Mouse (Mus musculus): Measurements from ENCODE around the gene Lrrc36. TPM values are rescaled to one million over a fixed set of nuclear protein-coding genes. Genes with fewer than 3 reads are reported as not detected.

The Lrrc36 gene
- polyA plus RNA-seq, 1 experiment from 2014 or later: 0.31 TPM

DNA sequence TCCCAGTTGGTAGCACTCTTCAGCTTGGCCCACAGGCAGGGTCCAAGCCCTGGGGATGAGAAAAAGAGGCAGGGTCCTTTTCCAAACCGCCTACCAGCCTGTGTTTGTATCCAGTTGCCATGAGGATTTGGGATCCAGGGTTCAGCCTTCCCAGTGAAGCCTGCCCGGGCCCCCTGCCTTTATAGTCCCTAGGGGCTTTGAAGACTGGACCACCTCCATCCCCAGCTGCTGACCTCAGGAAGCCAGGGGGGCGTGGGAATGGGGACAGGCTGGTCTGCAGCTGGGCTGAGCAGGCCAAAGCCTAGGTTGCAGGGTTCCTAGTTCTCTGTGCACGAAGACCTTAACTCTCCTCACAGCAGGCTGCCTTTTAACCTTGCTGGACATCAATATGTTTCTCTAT is 61.9 kb downstream of the Lrrc36 start:
- H3K4me3 ChIP-seq: no peak overlapping the region
- peaks cover 28% of the 10 kb centered on the region for H3K4me1 ChIP-seq
- 40% methylated on average over 4 of the region's 4 CpGs for WGBS
- no peak for ATAC-seq (ENCODE audit: insufficient number of reproducible peaks, insufficient read depth, low FRiP score, low TSS enrichment)
- no peak overlapping the region for H3K27ac ChIP-seq
- peaks cover 51% of the 10 kb centered on the region for H3K27me3 ChIP-seq
- no peak overlapping the region for H3K4me2 ChIP-seq (replicated peaks)
- H3K36me3 ChIP-seq: peaks cover 9% of the 10 kb centered on the region
- no peak overlapping the region for H3K9ac ChIP-seq
- H3K9me3 ChIP-seq: no peaks in the 10 kb centered on the region

DNA sequence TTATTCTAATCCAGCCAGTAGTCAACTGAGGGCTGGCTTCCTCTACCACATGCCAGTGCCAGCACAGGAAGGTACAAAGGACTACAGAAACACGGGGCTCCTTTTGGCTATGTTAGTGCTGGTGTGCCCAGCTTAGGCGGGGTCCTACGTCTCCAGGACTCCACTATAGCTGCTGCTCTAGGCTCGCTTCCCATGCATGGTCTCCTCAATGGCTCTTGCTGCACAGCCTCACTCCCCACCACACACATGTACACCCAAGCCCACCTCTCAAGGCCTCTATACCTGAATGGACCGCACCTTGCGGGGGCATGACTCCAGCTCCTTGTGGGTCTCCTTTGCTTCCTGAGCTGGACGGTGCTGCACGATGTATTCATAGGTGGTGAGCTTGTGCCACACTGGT is 62.4 kb downstream of the Lrrc36 start:
- Histone ChIP-seq H3K4me3 (no peak overlapping the region), H3K4me1 (peaks cover 27% of the 10 kb centered on the region), H3K27me3 (peaks cover 51% of the 10 kb centered on the region), H3K9ac (no peak overlapping the region), H3K36me3 (peaks cover 9% of the 10 kb centered on the region), H3K9me3 (no peaks in the 10 kb centered on the region), H3K4me2 (replicated peaks) (no peak overlapping the region), H3K27ac (no peak overlapping the region)
- WGBS: 92% methylated on average over 8 of the region's 8 CpGs
- ATAC-seq (ENCODE audit: insufficient number of reproducible peaks, insufficient read depth, low FRiP score, low TSS enrichment): no peak

DNA sequence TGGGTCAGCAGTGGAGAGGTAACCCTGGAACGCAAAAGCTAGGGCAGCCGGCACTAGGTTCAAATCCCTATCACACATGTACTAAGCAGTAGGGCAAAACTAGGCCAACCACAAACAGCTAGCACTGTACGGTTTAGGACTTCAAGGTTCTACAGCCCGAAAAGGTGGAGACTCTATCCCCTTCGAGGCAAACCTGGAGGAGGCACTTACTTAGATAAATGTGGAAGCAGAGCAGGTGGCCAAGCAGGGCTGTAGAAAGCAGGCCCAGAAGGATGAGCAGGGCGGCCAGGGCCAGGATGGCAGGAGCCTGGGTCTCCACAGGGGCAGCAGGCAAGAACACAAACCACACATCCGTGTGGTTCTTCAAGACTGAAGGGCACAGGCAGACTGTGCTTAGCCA is 62.8 kb downstream of the Lrrc36 start:
- 92% methylated on average over 7 of the region's 7 CpGs for whole genome bisulfite sequencing
- Histone ChIP-seq H3K27ac (no peak overlapping the region), H3K36me3 (peaks cover 9% of the 10 kb centered on the region), H3K27me3 (peaks cover 47% of the 10 kb centered on the region), H3K9ac (no peak overlapping the region), H3K4me2 (replicated peaks) (no peak overlapping the region), H3K9me3 (no peaks in the 10 kb centered on the region), H3K4me1 (peaks cover 29% of the 10 kb centered on the region), H3K4me3 (no peak overlapping the region)
- ATAC-seq (ENCODE audit: insufficient number of reproducible peaks, insufficient read depth, low FRiP score, low TSS enrichment): no peak

DNA sequence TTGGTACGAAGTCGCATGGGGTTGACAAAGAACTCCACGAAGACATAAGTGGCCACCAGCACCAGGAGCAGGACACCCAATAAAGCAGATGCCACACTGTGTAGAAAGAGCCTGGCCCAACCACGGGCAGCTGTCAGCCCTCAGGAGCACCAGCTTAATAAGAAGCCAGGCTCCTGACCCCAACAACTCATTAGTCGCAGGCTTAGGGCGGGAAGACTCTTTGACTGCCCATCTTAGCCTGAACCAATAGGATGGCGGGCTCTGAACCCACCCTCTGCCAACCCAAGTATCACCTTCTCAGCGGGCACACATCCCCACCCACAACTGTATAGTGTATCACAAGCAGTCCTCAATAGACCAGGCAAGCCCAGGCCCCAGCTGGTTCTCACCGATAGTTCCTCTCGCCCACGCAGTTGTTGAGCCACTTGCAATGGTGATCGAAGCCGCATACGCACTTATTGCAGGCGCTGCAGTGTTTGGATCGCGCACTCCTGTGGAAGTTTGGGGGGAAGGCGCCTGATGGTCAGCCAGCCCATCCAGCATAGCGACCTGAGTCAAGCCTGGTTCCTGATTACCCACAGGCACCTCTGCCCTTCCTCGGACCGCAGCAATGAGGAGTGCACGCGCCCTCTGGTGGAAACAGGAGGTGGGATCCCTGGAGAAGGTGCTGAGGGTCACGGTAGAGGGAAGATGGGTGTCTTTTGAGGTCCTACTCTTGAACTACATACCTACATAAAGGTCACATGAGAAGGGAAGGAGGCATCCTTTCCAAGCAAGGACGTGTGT is 63.5 kb downstream of the Lrrc36 start:
- WGBS: 41% methylated on average over 25 of the region's 25 CpGs
- Histone ChIP-seq H3K4me1 (peaks cover 27% of the 10 kb centered on the region), H3K9me3 (no peaks in the 10 kb centered on the region), H3K27me3 (peaks cover 46% of the 10 kb centered on the region), H3K9ac (no peak overlapping the region), H3K27ac (no peak overlapping the region), H3K4me2 (replicated peaks) (no peak overlapping the region), H3K36me3 (peaks cover 9% of the 10 kb centered on the region), H3K4me3 (no peak overlapping the region)
- ATAC-seq (ENCODE audit: insufficient number of reproducible peaks, insufficient read depth, low FRiP score, low TSS enrichment): no peak

DNA sequence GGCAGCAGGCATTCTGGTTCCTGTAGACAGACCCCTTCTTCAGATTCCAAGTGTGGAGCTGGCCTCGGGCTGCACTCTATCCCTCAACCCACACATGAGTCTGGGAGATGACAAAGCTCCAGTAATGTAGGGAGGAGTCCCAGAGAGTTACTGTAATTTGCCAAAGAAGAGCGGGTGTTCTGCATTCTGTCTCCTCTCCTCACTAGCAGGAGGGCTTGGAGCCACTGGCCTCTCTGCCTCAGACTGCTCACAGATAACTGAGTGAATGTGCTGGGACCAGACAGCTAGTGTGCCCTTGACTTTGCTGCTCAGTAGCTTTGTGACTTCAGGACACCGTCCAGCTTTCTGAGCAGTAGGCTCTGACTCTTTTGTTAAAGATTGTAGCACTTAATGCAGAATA is 64.4 kb downstream of the Lrrc36 start:
- no peak for ATAC-seq (ENCODE audit: insufficient number of reproducible peaks, insufficient read depth, low FRiP score, low TSS enrichment)
- Histone ChIP-seq H3K9ac (no peak overlapping the region), H3K27me3 (peaks cover 36% of the 10 kb centered on the region), H3K4me2 (replicated peaks) (no peak overlapping the region), H3K27ac (no peak overlapping the region), H3K9me3 (no peaks in the 10 kb centered on the region), H3K36me3 (peaks cover 9% of the 10 kb centered on the region), H3K4me1 (peaks cover 27% of the 10 kb centered on the region), H3K4me3 (no peak overlapping the region)
- WGBS: 81% methylated on average over 3 of the region's 3 CpGs

DNA sequence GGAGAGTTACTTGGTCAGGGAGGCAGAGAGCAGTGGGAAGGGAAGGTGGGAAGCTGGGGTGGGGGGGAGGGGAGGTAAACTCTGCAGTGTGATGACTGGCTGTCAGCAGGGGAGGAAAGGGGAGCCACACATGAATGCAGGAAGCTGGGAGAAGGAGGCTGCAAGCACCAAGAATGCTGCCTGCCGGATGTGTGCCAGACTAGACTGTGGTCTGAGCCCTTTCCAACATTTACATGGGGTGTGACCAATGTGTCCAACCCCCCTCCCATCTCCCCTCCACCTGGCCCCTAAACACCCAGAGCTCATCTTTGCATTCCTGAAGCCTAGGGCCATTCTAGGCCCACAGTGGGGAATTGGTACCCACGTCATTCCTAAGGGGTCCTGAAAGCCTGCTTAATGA is 67.6 kb downstream of the Lrrc36 start:
- WGBS: 15% methylated on average over 2 of the region's 2 CpGs
- Histone ChIP-seq H3K27ac (peak overlapping the region; percentile 50), H3K4me3 (no peak overlapping the region), H3K9me3 (no peaks in the 10 kb centered on the region), H3K9ac (no peak overlapping the region), H3K4me1 (peaks cover 28% of the 10 kb centered on the region), H3K27me3 (peaks cover 9% of the 10 kb centered on the region), H3K4me2 (replicated peaks) (no peak overlapping the region), H3K36me3 (0 out of 2 replicates have a peak, but pooled peaks cover 3% of the 10 kb centered on the region)
- no peak for ATAC-seq (ENCODE audit: insufficient number of reproducible peaks, insufficient read depth, low FRiP score, low TSS enrichment)

DNA sequence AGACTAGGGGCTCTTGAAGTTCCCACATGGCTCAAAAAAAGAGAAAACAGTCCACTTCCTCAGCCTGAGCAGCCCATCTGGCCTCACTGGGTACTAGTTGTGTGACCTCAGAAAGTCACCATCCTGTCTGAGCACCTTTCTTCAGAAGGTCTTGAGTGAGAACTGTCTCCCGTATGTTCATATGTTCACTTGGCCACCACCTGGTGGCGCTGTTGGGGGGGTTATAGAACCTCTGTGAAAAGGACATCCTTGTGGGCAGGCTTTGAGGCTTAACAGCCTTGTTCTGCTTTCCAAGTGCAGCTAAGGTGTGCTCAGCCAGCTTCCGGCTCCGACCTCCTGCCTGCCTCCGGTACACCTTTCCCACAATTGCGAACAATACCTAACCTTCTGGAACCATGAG is 68.1 kb downstream of the Lrrc36 start:
- Histone ChIP-seq H3K36me3 (no peaks in the 10 kb centered on the region), H3K4me2 (replicated peaks) (no peak overlapping the region), H3K9me3 (no peaks in the 10 kb centered on the region), H3K4me1 (peaks cover 28% of the 10 kb centered on the region), H3K4me3 (no peak overlapping the region), H3K27ac (peak overlapping the region; percentile 50; the same call in 1 of the 2 replicates), H3K27me3 (peaks cover 4% of the 10 kb centered on the region; the same call in 1 of the 2 replicates), H3K9ac (no peak overlapping the region)
- no peak for ATAC-seq (ENCODE audit: insufficient number of reproducible peaks, insufficient read depth, low FRiP score, low TSS enrichment)
- WGBS: 68% methylated on average over 6 of the region's 6 CpGs

DNA sequence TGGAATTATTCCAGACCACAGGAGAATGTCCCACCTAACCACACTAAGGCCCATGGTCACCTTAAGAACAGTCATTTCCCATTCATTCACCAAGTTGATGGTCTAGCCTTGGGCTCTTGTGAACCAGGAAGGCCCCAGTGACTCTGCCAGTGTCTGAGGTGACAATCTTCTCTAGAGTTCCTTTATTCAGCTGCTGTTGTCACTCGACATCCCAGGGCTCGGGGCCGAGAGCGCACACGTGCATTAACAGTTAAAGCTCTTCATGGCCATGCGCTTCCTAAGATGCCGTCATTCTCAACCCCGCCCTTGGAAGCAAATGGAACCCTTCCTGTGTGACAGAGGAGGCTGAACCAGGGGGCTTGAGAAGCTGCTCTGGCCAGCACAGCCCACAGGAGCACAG is 68.8 kb downstream of the Lrrc36 start:
- no peaks in the 10 kb centered on the region for H3K9me3 ChIP-seq
- peaks cover 28% of the 10 kb centered on the region for H3K4me1 ChIP-seq
- no peaks in the 10 kb centered on the region for H3K27me3 ChIP-seq
- H3K9ac ChIP-seq: no peak overlapping the region
- H3K36me3 ChIP-seq: no peaks in the 10 kb centered on the region
- no peak overlapping the region for H3K4me3 ChIP-seq
- 83% methylated on average over 8 of the region's 8 CpGs for WGBS
- no peak overlapping the region for H3K4me2 ChIP-seq (replicated peaks)
- H3K27ac ChIP-seq: no peak overlapping the region
- no peak for ATAC-seq (ENCODE audit: insufficient number of reproducible peaks, insufficient read depth, low FRiP score, low TSS enrichment)

DNA sequence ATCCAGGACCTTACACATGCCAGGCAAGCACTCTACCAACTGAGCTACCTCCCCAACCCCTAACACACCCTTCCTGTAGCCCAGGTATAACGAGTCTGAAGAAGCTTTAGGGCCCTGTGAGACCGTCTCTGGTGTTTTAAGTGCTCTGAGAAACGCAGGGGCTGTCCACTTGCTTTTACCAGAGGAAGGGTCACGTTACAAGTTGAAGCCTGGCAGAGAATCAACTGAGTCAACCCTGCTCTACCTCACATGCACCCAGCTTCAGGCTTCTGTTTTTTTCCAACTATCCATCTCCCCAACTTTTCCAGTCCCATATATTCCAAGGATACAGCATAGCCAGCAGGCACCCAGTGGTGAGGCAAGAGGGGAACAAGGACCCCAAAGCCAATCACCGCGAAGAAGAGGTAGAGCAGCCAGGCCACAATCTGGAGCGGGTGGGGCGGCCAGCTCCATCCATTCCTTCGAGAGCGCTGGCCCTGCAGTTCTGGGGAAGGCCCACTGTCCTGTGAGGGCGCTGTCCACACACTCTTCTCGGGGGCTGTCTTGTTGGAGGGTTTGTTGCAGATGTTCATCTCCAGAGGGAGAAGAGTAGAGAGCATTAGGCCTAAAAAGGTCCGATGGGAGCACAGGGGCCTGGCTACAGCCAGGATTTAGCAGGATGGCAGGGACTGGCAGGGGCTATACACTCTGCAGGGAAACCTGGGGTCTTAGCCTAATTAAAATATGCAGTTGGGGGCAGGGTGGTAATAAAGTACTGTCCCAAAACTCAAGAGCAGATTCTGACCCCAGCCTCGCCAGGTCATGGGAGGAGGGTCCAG is 70.0 kb downstream of the Lrrc36 start:
- Histone ChIP-seq H3K9me3 (no peaks in the 10 kb centered on the region), H3K4me2 (replicated peaks) (no peak overlapping the region), H3K27ac (0 out of 2 replicates have a peak overlapping the region, but pooled peaks have one; percentile 54), H3K9ac (0 out of 2 replicates have a peak overlapping the region, but pooled peaks have one; percentile 15), H3K4me3 (no peak overlapping the region), H3K27me3 (no peaks in the 10 kb centered on the region), H3K36me3 (no peaks in the 10 kb centered on the region), H3K4me1 (peaks cover 28% of the 10 kb centered on the region)
- no peak; the same call in 1 of the 2 replicates for ATAC-seq (ENCODE audit: insufficient number of reproducible peaks, insufficient read depth, low FRiP score, low TSS enrichment)
- WGBS: 23% methylated on average over 14 of the region's 14 CpGs

DNA sequence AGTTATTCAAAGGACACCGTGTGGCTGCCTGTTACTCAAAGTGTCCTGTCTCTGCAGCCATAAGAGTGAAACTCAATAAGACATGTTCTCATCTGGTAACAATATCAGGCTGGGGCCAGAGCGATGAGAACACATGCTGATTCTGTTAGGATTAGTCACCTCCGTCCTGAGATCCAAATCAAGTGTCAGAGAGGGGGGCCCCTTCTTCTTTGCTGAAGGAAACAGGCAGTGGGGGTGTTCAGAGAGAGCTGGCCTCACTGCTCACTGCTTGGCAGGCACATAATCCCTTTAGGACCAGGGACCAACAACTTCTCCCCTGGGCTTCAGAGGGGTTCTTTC is 70.6 kb downstream of the Lrrc36 start:
- H3K4me3 ChIP-seq: no peak overlapping the region
- ATAC-seq (ENCODE audit: insufficient number of reproducible peaks, insufficient read depth, low FRiP score, low TSS enrichment): no peak
- H3K27me3 ChIP-seq: no peaks in the 10 kb centered on the region
- no peaks in the 10 kb centered on the region for H3K36me3 ChIP-seq
- H3K4me2 ChIP-seq (replicated peaks): no peak overlapping the region
- H3K9ac ChIP-seq: no peak overlapping the region; the same call in 1 of the 2 replicates
- H3K27ac ChIP-seq: peak overlapping the region; percentile 54; the same call in 1 of the 2 replicates
- 15% methylated on average over 3 of the region's 3 CpGs for WGBS
- no peaks in the 10 kb centered on the region for H3K9me3 ChIP-seq
- H3K4me1 ChIP-seq: peaks cover 28% of the 10 kb centered on the region

DNA sequence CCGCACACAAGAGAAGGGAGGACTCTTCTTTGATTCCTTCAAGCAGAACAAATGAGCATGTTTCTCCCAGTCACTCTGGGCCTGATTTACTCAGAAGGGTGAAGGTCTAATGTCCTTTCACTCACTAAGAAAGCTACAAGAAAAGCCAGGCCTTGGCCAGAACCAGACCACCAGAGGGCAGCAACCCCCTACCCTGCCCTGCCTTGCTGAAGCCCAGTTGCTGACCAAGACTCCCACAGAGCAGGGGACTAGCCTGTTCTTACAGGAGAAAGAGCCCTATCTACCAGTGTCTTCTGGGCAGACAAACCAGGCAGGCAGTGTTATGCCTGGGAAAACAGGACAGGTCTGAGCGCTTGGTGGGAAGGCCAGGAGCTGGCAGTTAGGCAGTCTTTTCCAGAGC is 71.0 kb downstream of the Lrrc36 start:
- 30% methylated on average over 2 of the region's 2 CpGs for WGBS
- Histone ChIP-seq H3K4me2 (replicated peaks) (no peak overlapping the region), H3K27ac (peak overlapping the region; percentile 54; the same call in 1 of the 2 replicates), H3K9me3 (no peaks in the 10 kb centered on the region), H3K4me1 (peaks cover 28% of the 10 kb centered on the region), H3K9ac (no peak overlapping the region; the same call in 1 of the 2 replicates), H3K27me3 (no peaks in the 10 kb centered on the region), H3K4me3 (no peak overlapping the region), H3K36me3 (no peaks in the 10 kb centered on the region)
- ATAC-seq (ENCODE audit: insufficient number of reproducible peaks, insufficient read depth, low FRiP score, low TSS enrichment): no peak; the same call in 1 of the 2 replicates

DNA sequence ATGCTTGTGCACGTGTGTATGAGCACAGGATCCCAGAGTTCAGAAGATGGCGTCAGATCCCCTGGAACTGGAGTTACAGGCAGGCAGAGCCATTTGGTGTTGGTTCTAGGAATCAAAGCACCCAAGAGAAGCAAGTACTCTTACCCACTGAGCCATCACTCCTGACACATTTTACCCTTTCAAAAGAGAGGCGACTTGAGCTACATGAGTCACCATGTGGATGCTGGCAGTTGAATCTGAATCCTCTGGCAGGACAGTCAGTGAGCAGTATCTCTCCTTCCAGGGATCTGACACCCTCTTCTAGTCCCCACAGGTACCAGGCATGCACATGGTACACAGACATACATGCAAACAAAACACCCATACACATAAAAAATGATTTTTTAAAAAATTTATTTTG is 74.7 kb downstream of the Lrrc36 start:
- Histone ChIP-seq H3K27ac (no peak overlapping the region), H3K27me3 (no peaks in the 10 kb centered on the region), H3K9ac (no peak overlapping the region), H3K9me3 (no peaks in the 10 kb centered on the region), H3K4me1 (peaks cover 18% of the 10 kb centered on the region), H3K4me3 (no peak overlapping the region), H3K36me3 (no peaks in the 10 kb centered on the region), H3K4me2 (replicated peaks) (no peak overlapping the region)
- ATAC-seq (ENCODE audit: insufficient number of reproducible peaks, insufficient read depth, low FRiP score, low TSS enrichment): no peak
- 68% methylated on average over 3 of the region's 3 CpGs for WGBS

All from embryonic facial prominence, embryonic 12.5 days (tissue).